Mouse (Mus musculus) heart, embryonic 14.5 days (tissue): ENCODE data around the gene Myh1. TPM values are rescaled to one million over a fixed set of nuclear protein-coding genes. Genes with fewer than 3 reads are reported as not detected.

Experiments used
- ATAC-seq: fragments of 200-750 bp; cut with Nextera tagmentation; 2 replicates; pipeline ENCODE4 v1.8.0; 2017; ENCODE audit warnings: low read depth, moderate TSS enrichment; ENCODE audit not compliant: insufficient number of reproducible peaks, insufficient read depth, low FRiP score
- H3K27ac ChIP-seq, 2 experiments: fragments of 200-500 bp in 1 of 2; fragments of 300-500 bp in 1 of 2; sonication (generic) in 1 of 2; replicated peaks in 1 of 2; 2 replicates each; pipeline ENCODE4 v1.5.1; 2012 to 2014; ENCODE audit warnings: low read depth in 2 of 2, low read length in 2 of 2, control low read depth in 1 of 2, mild to moderate bottlenecking in 1 of 2, mixed read lengths in 1 of 2; ENCODE audit not compliant: control insufficient read depth in 1 of 2, insufficient read depth in 1 of 2
- H3K27me3 ChIP-seq: fragments of 300-500 bp; sonication (generic); 2 replicates; pipeline ENCODE4 v1.6.1; 2014; ENCODE audit warnings: mild to moderate bottlenecking, low read length, control low read depth; ENCODE audit not compliant: control insufficient read depth, insufficient read depth
- H3K36me3 ChIP-seq: fragments of 300-500 bp; sonication (generic); 2 replicates; pipeline ENCODE4 v1.6.1; 2014; ENCODE audit warnings: mild to moderate bottlenecking, control low read depth, low read length, mixed read lengths; ENCODE audit not compliant: control insufficient read depth, insufficient read depth
- H3K4me1 ChIP-seq, 2 experiments: fragments of 200-500 bp in 1 of 2; fragments of 300-500 bp in 1 of 2; sonication (generic) in 1 of 2; 2 replicates each; pipeline ENCODE4 v1.6.1; 2012 to 2014; ENCODE audit warnings: low read length in 2 of 2, control low read depth in 1 of 2, mixed read lengths in 1 of 2; ENCODE audit not compliant: control insufficient read depth in 2 of 2, insufficient read depth in 2 of 2
- H3K4me2 ChIP-seq: fragments of 300-500 bp; sonication (generic); 2 replicates; pipeline ENCODE4 v1.6.1; 2014; ENCODE audit warnings: mild to moderate bottlenecking, low read length
- H3K4me3 ChIP-seq, 2 experiments: fragments of 200-500 bp in 1 of 2; fragments of 300-500 bp in 1 of 2; sonication (generic) in 1 of 2; 2 replicates each; pipeline ENCODE4 v1.5.1; 2012 to 2014; ENCODE audit warnings: low read length in 2 of 2, mild to moderate bottlenecking in 2 of 2, control low read depth in 1 of 2, low read depth in 1 of 2, moderate library complexity in 1 of 2; ENCODE audit not compliant: control insufficient read depth in 1 of 2, insufficient read depth in 1 of 2
- H3K9ac ChIP-seq: fragments of 300-500 bp; sonication (generic); 2 replicates; pipeline ENCODE4 v1.6.1; 2014; ENCODE audit warnings: mild to moderate bottlenecking, low read length
- H3K9me3 ChIP-seq: fragments of 300-500 bp; sonication (generic); 2 replicates; pipeline ENCODE4 v1.6.1; 2016; ENCODE audit warnings: low read length, control low read depth; ENCODE audit not compliant: control insufficient read depth
- WGBS: fragments of 180-500 bp; shearing (Covaris S2); extraction: QIAGEN DNeasy Blood & Tissue Kit; methylation state at CpG from one replicate; pipeline ENCODE4 v1.1.7; 2014; 5-methylcytosine and 5-hydroxymethylcytosine counted together
- polyA plus RNA-seq: library from polyadenylated mRNA; unstranded; fragments of >200 nt; fragmentation: Nextera tagmentation; extraction: Ambion mirVana; gene quantifications from 2 replicates; pipeline ENCODE4 v1.2.1, GENCODE M21; 2014

Gene Myh1
- polyA plus RNA-seq, 1 experiment from 2014 or later = 0.28 TPM

DNA sequence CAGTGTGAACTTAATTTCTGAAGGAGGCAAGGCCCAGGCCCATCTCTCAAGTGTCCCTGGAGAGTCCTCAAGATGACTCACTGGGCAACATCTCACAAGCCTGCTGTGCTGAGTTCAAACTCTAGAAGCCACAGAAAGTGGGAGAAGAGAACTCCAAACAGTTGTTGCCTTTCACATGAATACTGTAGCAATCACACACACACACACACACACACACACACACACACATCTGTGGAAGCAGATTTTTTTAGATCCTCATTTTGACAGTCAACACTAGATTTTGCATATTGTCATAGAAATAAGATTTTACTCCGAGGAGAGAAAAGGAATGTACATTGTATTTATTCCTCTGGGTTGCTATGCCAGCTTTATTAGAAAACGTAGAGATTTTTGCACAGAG, 9.0 kb upstream of the Myh1 start:
- Histone ChIP-seq H3K27ac (no peak overlapping the region), H3K36me3 (no peaks in the 10 kb centered on the region), H3K4me2 (no peak overlapping the region), H3K9ac (no peak overlapping the region), H3K4me1 (no peaks in the 10 kb centered on the region), H3K9me3 (no peaks in the 10 kb centered on the region), H3K27me3 (no peaks in the 10 kb centered on the region), H3K4me3 (no peak overlapping the region)
- 84% methylated on average over 2 of the region's 2 CpGs for WGBS
- no peak for ATAC-seq

- Histone ChIP-seq H3K9me3 (no peaks in the 10 kb centered on the region), H3K27ac (no peak overlapping the region), H3K4me3 (no peak overlapping the region), H3K4me2 (no peak overlapping the region), H3K27me3 (no peaks in the 10 kb centered on the region), H3K9ac (no peak overlapping the region), H3K4me1 (no peaks in the 10 kb centered on the region), H3K36me3 (no peaks in the 10 kb centered on the region)
- 88% methylated on average over 14 of the region's 14 CpGs for WGBS
- no peak for ATAC-seq
Observed at GRCm38 (mm10) chr11:67191496-67191895, 8.4 kb upstream of the Myh1 start.

GRCm38 (mm10) chr11:67199321-67199720, 531 bp upstream of the Myh1 start:
- H3K27ac ChIP-seq = no peak overlapping the region
- H3K36me3 ChIP-seq = no peaks in the 10 kb centered on the region
- H3K4me1 ChIP-seq = no peaks in the 10 kb centered on the region; a peak in 1 of 4 replicates
- ATAC-seq = no peak
- 29% methylated on average over 1 of the region's 1 CpGs for WGBS
- no peak overlapping the region for H3K4me2 ChIP-seq
- no peak overlapping the region for H3K4me3 ChIP-seq
- H3K9ac ChIP-seq = no peak overlapping the region
- H3K27me3 ChIP-seq = no peaks in the 10 kb centered on the region
- H3K9me3 ChIP-seq = no peaks in the 10 kb centered on the region

DNA sequence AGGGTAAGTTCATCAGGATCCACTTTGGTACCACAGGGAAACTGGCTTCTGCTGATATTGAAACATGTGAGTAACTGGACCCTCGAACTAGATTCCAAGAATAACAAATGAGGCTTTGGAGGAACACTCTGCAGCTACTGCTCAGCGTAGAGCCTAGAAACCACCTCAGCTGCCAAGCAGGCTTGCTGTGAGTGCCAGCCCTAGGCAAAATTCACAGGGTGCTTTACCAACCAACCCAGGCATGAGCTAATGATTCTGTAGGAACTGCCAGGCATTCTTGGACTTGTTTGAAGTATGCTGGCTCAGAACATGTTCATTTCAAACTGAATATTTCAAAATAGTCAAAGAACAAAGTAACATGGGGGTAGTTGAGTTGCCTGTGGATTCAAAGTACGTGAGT, 4.9 kb downstream of the Myh1 start:
- 79% methylated on average over 3 of the region's 3 CpGs for WGBS
- Histone ChIP-seq H3K9ac (no peak overlapping the region), H3K4me3 (no peak overlapping the region), H3K27ac (no peak overlapping the region), H3K36me3 (no peaks in the 10 kb centered on the region), H3K9me3 (no peaks in the 10 kb centered on the region), H3K4me1 (no peaks in the 10 kb centered on the region; a peak in 1 of 4 replicates), H3K4me2 (no peak overlapping the region), H3K27me3 (no peaks in the 10 kb centered on the region)
- ATAC-seq = no peak

- Histone ChIP-seq H3K27me3 (no peaks in the 10 kb centered on the region), H3K4me1 (no peaks in the 10 kb centered on the region), H3K4me2 (no peak overlapping the region), H3K9me3 (no peaks in the 10 kb centered on the region), H3K27ac (no peak overlapping the region), H3K4me3 (no peak overlapping the region), H3K9ac (no peak overlapping the region), H3K36me3 (no peaks in the 10 kb centered on the region)
- 86% methylated on average over 8 of the region's 8 CpGs for WGBS
- no peak for ATAC-seq
Observed at GRCm38 (mm10) chr11:67221803-67222202, 22.0 kb downstream of the Myh1 start.

DNA sequence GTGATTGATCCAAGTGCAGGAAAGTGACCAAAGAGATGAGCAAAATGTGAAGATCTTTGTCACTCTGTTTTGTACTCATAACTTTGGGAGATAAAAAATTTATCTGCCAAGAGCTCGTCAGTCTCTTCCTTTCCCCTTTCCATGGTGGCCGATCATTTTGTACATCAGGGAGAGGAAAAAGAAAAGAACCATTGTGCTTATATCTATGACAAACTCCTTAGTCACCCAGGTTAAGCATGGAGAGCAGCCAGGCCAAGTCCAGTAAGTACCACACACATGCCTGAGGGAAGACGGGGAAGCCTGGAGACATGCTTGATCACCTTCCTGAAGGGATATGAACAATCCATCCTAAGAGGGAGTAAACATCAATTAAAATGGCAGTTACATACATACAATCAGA, 24.6 kb downstream of the Myh1 start:
- Histone ChIP-seq H3K27me3 (no peaks in the 10 kb centered on the region), H3K4me2 (no peak overlapping the region), H3K4me3 (no peak overlapping the region), H3K36me3 (no peaks in the 10 kb centered on the region), H3K4me1 (no peaks in the 10 kb centered on the region; a peak in 1 of 4 replicates), H3K9ac (no peak overlapping the region), H3K27ac (no peak overlapping the region), H3K9me3 (no peaks in the 10 kb centered on the region)
- ATAC-seq = no peak
- WGBS = 62% methylated on average over 3 of the region's 3 CpGs

DNA sequence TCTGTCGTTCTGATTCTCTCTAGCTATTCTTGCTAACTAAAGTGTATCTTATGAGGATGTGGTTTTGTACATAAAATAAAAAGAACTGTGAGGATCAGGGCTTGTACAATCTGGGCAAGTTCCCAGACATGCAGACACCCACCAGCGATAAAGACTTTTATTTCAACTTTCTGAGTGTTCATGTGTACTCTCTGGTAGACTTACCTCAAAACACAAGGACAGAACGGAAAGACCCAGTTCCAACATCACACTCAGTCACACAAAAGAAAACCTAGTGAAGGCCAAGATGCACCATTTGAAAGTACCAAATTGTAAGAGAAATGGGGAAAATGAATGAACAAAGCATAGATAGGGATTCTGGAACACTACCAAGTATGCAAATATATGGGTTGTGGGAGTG, 28.9 kb downstream of the Myh1 start:
- Histone ChIP-seq H3K4me1 (no peaks in the 10 kb centered on the region; a peak in 1 of 4 replicates), H3K36me3 (no peaks in the 10 kb centered on the region), H3K9me3 (no peaks in the 10 kb centered on the region), H3K4me3 (no peak overlapping the region), H3K27me3 (no peaks in the 10 kb centered on the region), H3K4me2 (no peak overlapping the region), H3K9ac (no peak overlapping the region), H3K27ac (no peak overlapping the region)
- 74% methylated on average over 3 of the region's 3 CpGs for WGBS
- ATAC-seq = no peak

GRCm38 (mm10) chr11:67229166-67229565, 29.3 kb downstream of the Myh1 start:
- H3K4me1 ChIP-seq = no peaks in the 10 kb centered on the region; a peak in 1 of 4 replicates
- no peaks in the 10 kb centered on the region for H3K9me3 ChIP-seq
- ATAC-seq = no peak
- H3K9ac ChIP-seq = no peak overlapping the region
- no peak overlapping the region for H3K4me3 ChIP-seq
- no peaks in the 10 kb centered on the region for H3K36me3 ChIP-seq
- 68% methylated on average over 5 of the region's 5 CpGs for WGBS
- H3K27me3 ChIP-seq = no peaks in the 10 kb centered on the region
- H3K27ac ChIP-seq = no peak overlapping the region
- H3K4me2 ChIP-seq = no peak overlapping the region
